Mouse (Mus musculus): ENCODE measurements around the gene Fam214b.

DNA sequence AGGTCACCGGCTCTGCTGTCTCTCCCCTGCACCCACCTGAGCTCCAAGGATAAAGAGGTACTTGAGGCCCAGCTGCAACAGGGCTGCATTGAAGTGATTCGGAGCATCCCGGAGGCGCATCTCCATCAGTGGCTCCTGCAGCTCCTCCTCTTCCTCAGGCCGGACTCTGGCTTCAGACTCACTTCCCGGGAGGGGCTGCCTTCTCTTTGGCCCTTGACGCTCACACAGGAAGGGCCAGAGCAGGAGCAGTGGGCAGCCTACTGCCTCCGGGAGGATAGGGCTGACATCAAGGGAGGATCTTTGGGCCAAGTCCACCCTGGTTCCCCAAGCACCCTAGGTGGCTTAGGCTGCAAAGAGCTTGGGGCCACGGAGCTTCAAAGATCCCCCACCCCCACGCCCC, 26.8 kb downstream of the Fam214b start:
- TF ChIP-seq CTCF (IDR thresholded peaks at IDR 0.05), result no peak
- no peak for TF ChIP-seq EP300 (IDR thresholded peaks at IDR 0.05)
